Mouse (Mus musculus) cerebellum, adult 9-11 months (tissue): ENCODE results near the gene Gatb.

Source experiments
- DNase-seq: peaks from one replicate; pipeline ENCODE4 v3.0.0; 2022

The Gatb gene

DNA sequence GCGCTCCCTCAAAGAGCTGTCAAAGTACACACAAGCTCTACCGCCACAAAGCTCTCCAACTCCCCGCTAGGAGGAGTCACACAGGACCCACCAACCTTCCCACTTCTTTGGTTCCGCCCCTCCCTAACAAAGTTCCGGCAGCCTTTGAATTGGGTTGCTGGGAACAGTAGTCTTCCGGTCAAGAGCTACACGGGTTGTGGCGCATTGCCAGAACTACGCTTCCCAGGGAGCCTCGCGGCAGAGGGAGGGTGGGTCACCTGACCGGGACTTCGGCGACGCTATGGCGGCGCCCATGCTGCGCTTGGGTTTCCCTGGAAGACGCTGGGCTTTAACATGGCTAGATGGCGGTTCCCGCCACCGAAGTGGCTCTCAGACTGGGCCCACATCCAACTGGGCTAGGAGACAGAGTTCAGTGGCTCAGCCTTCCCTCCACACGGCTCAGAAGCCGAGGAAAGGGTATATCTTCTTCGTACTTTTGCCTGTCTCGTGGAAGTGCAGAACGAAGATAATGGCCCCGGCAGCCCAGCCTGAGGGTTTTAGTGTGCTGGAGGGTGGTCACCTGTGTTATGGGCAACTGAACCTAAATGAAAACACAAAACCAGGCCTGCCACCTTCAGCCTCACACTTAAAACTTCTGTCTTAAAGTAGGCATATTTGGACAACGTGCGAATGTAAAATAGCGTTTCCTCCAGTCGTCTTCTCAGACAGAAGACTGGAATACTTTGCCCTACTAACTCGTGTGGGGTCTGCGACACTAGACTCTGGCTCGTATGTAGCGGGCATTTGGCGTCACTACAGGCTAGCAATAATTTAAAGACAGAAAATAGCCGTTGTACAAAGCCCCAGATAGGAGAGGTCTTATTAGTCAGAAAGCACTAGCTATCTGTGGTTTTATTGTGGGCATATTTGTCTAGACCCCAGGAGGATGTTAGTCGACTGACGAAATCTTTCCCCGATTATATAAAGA, at the start of gene Gatb:
TSS of gene Gatb (plus strand) at position 256 of the 967 bp plus-strand sequence.
- peak; percentile 100 for DNase-seq

- no peak for DNase-seq
Measured at GRCm38 (mm10) chr3:85530601-85531161, 43.2 kb upstream of the Gatb start.

DNA sequence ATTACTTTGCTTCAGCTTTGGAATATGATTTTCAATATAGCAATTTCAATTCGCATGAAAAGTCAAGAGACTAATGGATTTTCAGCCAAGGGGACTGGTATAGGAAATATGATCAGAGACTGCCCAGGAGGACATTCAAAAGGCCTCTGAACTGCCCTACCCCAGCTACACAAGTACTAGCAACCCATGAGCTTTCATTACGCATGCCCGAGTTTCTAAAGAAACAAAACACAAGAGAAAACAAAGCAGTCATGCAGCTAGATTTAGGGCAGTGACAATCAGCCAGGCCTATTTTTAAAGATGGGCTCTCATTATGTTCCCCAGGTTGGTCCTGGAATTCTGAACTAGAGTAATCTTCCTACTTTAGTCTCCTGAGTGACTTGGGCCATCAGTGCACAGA, 41.5 kb upstream of the Gatb start:
- DNase-seq, result no peak

GRCm38 (mm10) chr3:85535042-85535441, 38.9 kb upstream of the Gatb start:
- DNase-seq, result peak; percentile 83

GRCm38 (mm10) chr3:85535621-85536520, 38.0 kb upstream of the Gatb start:
- DNase-seq, result no peak

GRCm38 (mm10) chr3:85542765-85543164, 31.2 kb upstream of the Gatb start:
- DNase-seq, result no peak

DNA sequence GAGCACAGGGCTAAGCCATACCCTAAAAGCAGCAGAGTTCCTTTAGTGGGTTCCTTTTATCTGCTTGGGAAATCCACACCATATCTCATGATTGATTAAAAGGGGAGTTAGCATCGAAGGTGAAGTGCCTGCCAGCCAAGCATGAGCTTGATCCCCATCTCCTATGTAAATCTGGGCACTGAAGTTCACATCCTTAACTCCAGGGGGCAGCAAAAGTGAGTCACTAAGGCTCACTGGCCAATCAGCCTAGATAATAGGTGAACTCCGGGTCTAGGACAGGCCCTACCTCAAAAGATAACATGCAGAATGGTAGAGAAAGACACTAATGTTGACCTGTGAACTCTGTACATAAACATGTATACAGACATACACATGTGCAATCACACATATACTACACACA, 30.3 kb upstream of the Gatb start:
- no peak for DNase-seq

- DNase-seq, result no peak
Measured at GRCm38 (mm10) chr3:85550312-85550711, 23.6 kb upstream of the Gatb start.

DNA sequence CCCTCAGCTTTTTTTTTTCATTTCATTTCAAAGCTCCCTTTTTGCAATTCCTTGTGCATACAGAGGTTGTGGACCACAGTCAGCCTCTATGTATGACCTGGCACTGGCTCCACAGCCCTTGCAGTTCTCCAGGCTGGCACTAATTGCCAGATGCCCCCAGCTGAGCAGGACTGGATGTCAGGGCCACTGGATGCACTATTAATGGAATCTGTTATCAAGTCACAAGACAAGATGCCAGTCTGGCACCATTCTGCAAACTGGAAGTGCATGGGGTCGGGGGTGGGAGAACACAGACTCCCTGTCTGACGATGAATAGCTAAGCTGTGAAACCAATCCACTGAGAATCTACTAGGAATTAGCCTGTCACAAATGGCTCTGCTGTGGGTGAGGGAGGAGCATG, 22.6 kb upstream of the Gatb start:
- no peak for DNase-seq

- no peak for DNase-seq
Measured at GRCm38 (mm10) chr3:85553731-85554277, 20.1 kb upstream of the Gatb start.

- DNase-seq, result no peak
Measured at GRCm38 (mm10) chr3:85564603-85565002, 9.3 kb upstream of the Gatb start.

DNA sequence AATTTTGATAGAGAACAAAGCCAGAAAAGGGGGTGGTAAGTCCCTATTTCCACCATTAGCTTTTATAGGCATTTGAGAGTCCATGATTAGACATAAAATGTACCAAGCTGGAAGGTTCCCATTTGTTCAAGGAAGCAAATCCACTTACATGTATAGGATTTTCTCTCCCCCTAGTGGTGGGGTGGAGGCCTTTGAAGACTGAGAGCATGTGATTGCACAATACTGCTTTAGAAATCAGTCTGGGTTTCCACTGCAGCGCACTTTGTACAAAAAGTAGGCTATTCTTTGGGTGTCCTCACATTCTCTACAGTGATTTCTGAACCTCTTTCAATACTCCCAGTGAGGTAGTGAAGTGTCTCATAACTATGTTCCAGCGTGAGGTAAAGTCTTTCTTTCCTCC, 2.6 kb upstream of the Gatb start:
- DNase-seq, result peak; percentile 75

GRCm38 (mm10) chr3:85572502-85572901, 1.4 kb upstream of the Gatb start:
- peak; percentile 47 for DNase-seq

- no peak for DNase-seq
Measured at GRCm38 (mm10) chr3:85573216-85573863, 579 bp upstream of the Gatb start.

DNA sequence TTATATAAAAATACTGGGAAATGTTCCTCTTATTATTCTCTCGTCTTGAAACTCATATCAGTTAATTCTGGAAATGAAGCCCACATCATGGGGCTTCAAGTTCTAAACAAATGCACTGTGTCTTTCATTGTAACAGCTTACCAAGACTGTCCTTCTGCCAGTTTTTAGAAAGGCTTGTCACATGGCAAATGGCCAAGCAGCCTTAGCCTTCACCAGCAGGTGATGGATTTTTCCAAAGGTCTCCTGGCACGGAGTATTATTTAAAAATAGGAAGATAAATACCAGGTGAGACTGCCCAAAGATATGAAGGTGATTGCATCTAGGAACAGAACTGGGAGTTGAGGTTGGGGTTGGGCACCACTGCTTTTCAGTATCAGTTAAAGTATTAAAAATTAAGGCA, 8.8 kb downstream of the Gatb start:
- DNase-seq, result peak; percentile 72

GRCm38 (mm10) chr3:85583194-85583593, 9.3 kb downstream of the Gatb start:
- no peak for DNase-seq

DNA sequence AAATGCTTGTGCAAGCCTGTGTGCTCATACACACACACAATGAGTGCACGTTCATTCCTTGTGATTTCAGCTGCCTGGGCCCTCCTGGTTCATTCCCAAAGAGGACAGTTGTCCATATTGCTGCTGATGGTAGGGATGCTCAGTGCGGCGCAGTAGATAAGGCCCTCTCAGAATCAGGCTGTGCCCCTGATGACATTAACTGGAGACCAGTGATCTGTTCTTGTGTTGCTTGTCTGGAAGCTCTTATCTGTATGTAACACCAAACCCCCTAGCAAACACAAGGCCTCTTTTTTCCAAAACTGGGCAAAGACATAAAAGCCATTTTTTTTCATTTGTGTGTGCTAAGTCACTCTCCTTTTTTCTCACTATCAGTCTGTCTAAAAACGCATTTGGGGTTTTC, 11.0 kb downstream of the Gatb start:
- DNase-seq, result no peak

GRCm38 (mm10) chr3:85588701-85589100, 14.8 kb downstream of the Gatb start:
- no peak for DNase-seq

GRCm38 (mm10) chr3:85590090-85590754, 16.3 kb downstream of the Gatb start:
- peak; percentile 73 for DNase-seq

GRCm38 (mm10) chr3:85592067-85592466, 18.1 kb downstream of the Gatb start:
- no peak for DNase-seq

GRCm38 (mm10) chr3:85592640-85593252, 18.8 kb downstream of the Gatb start:
- DNase-seq, result no peak
